Mouse (Mus musculus) WW6 (cell line): Measurements from ENCODE around the gene Osbpl2.

Experiments used
- DNase-seq: peaks from one replicate; pipeline ENCODE4 v3.0.0-alpha.2; 2013; ENCODE audit warnings: low read depth, low spot score

Gene Osbpl2

GRCm38 (mm10) chr2:180104659-180105377 lies 14.3 kb upstream of the Osbpl2 start:
- no peak for DNase-seq

GRCm38 (mm10) chr2:180105441-180106190 lies 13.5 kb upstream of the Osbpl2 start:
- DNase-seq = no peak

GRCm38 (mm10) chr2:180107081-180107480 lies 12.0 kb upstream of the Osbpl2 start:
- no peak for DNase-seq

GRCm38 (mm10) chr2:180108285-180108684 lies 10.8 kb upstream of the Osbpl2 start:
- DNase-seq = no peak

GRCm38 (mm10) chr2:180113909-180114890 lies 4.9 kb upstream of the Osbpl2 start:
- no peak for DNase-seq

- DNase-seq = no peak
These were observed 3.8 kb upstream of the Osbpl2 start for GRCm38 (mm10) chr2:180115279-180115678.

GRCm38 (mm10) chr2:180116081-180116493 lies 3.0 kb upstream of the Osbpl2 start:
- no peak for DNase-seq

GRCm38 (mm10) chr2:180116741-180117484 lies 2.2 kb upstream of the Osbpl2 start:
- no peak for DNase-seq

GRCm38 (mm10) chr2:180117485-180118194 lies 1.5 kb upstream of the Osbpl2 start:
- DNase-seq = no peak

GRCm38 (mm10) chr2:180119439-180120291 lies 559 bp downstream of the Osbpl2 start:
- no peak for DNase-seq

- DNase-seq = no peak
These were observed 1.2 kb downstream of the Osbpl2 start for GRCm38 (mm10) chr2:180120292-180120761.

GRCm38 (mm10) chr2:180124192-180124591 lies 5.1 kb downstream of the Osbpl2 start:
- DNase-seq = no peak

GRCm38 (mm10) chr2:180126195-180126594 lies 7.1 kb downstream of the Osbpl2 start:
- DNase-seq = no peak

- DNase-seq = no peak
These were observed 8.6 kb downstream of the Osbpl2 start for GRCm38 (mm10) chr2:180127675-180128074.

GRCm38 (mm10) chr2:180133231-180133630 lies 14.1 kb downstream of the Osbpl2 start:
- DNase-seq = no peak

- DNase-seq = no peak
These were observed 14.8 kb downstream of the Osbpl2 start for GRCm38 (mm10) chr2:180133911-180134310.

GRCm38 (mm10) chr2:180135414-180135813 lies 16.3 kb downstream of the Osbpl2 start:
- DNase-seq = no peak

- DNase-seq = no peak
These were observed 27.0 kb downstream of the Osbpl2 start for GRCm38 (mm10) chr2:180146091-180146490.

- no peak for DNase-seq
These were observed 28.3 kb downstream of the Osbpl2 start for GRCm38 (mm10) chr2:180147379-180147778.
